Mouse (Mus musculus): Measurements from ENCODE around the gene Ifitm5.

GRCm38 (mm10) chr7:140974940-140975339, 24.8 kb upstream of the Ifitm5 start:
- TF ChIP-seq SIN3A (IDR thresholded peaks at IDR 0.05; ENCODE audit: low read length) (no peak), CTCF (IDR thresholded peaks at IDR 0.05 in 2 of 3, conservative IDR thresholded peaks at IDR 0.05 in 1 of 3; ENCODE audit: control insufficient read depth in 1 of 3, insufficient read depth in 1 of 3, low read depth in 2 of 3, low read length in 3 of 3, poor library complexity in 1 of 3, severe bottlenecking in 1 of 3) (no peak), USF2 (IDR thresholded peaks at IDR 0.05; ENCODE audit: borderline replicate concordance in 1 of 2, insufficient read depth in 1 of 2, low read depth in 1 of 2, low read length in 2 of 2) (no peak), POLR2A (IDR thresholded peaks at IDR 0.05; ENCODE audit: control insufficient read depth in 1 of 2, insufficient read depth in 1 of 2, low read depth in 1 of 2, low read length in 2 of 2, poor library complexity in 1 of 2) (no peak), GATA1 (IDR thresholded peaks at IDR 0.05; ENCODE audit: low read depth, low read length) (no peak), CHD2 (IDR thresholded peaks at IDR 0.05; ENCODE audit: low read length) (no peak), ZC3H11A (IDR thresholded peaks at IDR 0.05; ENCODE audit: low read depth, low read length) (no peak), EP300 (IDR thresholded peaks at IDR 0.05; ENCODE audit: low read depth in 1 of 2, low read length in 2 of 2) (no peak), POLR2AphosphoS5 (IDR thresholded peaks at IDR 0.05; ENCODE audit: borderline replicate concordance, low read depth, low read length) (no peak), TCF12 (IDR thresholded peaks at IDR 0.05; ENCODE audit: low read depth, low read length) (no peak), ZNF384 (IDR thresholded peaks at IDR 0.05; ENCODE audit: low read depth, low read length) (no peak)
